Mouse (Mus musculus) kidney, embryonic 14.5 days (tissue): Measurements from ENCODE around the gene Npas3. TPM values are rescaled to one million over a fixed set of nuclear protein-coding genes. Genes with fewer than 3 reads are reported as not detected.
A peak's percentile ranks its signal among the peaks of the same experiment; 100 is the strongest.

Source experiments
- ATAC-seq: fragments of 200-750 bp; cut with Nextera tagmentation; 2 replicates; pipeline ENCODE4 v1.8.0; 2017; ENCODE audit warnings: moderate number of reproducible peaks, mild to moderate bottlenecking, moderate TSS enrichment, moderate library complexity; ENCODE audit not compliant: low FRiP score, low TSS enrichment
- H3K27ac ChIP-seq: fragments of 300-500 bp; sonication (generic); 2 replicates; pipeline ENCODE4 v1.5.1; 2014; ENCODE audit warnings: low read depth, mild to moderate bottlenecking, low read length, moderate library complexity, mixed read lengths
- H3K27me3 ChIP-seq: fragments of 300-500 bp; sonication (generic); 2 replicates; pipeline ENCODE4 v1.6.1; 2014; ENCODE audit warnings: mild to moderate bottlenecking, low read length; ENCODE audit not compliant: control insufficient read depth, insufficient read depth
- H3K36me3 ChIP-seq: fragments of 300-500 bp; sonication (generic); 2 replicates; pipeline ENCODE4 v1.6.1; 2014; ENCODE audit warnings: low read length, mixed read lengths; ENCODE audit not compliant: control insufficient read depth, insufficient read depth
- H3K4me1 ChIP-seq: fragments of 300-500 bp; sonication (generic); 2 replicates; pipeline ENCODE4 v1.6.1; 2014; ENCODE audit warnings: low read length, mixed read lengths; ENCODE audit not compliant: control insufficient read depth, insufficient read depth
- H3K4me2 ChIP-seq: fragments of 300-500 bp; sonication (generic); replicated peaks from 2 replicates; pipeline ENCODE4 v1.6.1; 2014; ENCODE audit warnings: low read depth, mild to moderate bottlenecking, low read length
- H3K4me3 ChIP-seq: fragments of 300-500 bp; sonication (generic); 2 replicates; pipeline ENCODE4 v1.5.1; 2014; ENCODE audit warnings: mild to moderate bottlenecking, low read length
- H3K9ac ChIP-seq: fragments of 300-500 bp; sonication (generic); 2 replicates; pipeline ENCODE4 v1.6.1; 2014; ENCODE audit warnings: low read depth, mild to moderate bottlenecking, low read length, moderate library complexity
- H3K9me3 ChIP-seq: fragments of 300-500 bp; sonication (generic); 2 replicates; pipeline ENCODE4 v1.6.1; 2016; ENCODE audit warnings: low read length; ENCODE audit not compliant: control insufficient read depth
- WGBS: fragments of 180-500 bp; shearing (Covaris S2); extraction: QIAGEN DNeasy Blood & Tissue Kit; methylation state at CpG from one replicate; pipeline ENCODE4 v1.1.7; 2014; 5-methylcytosine and 5-hydroxymethylcytosine counted together
- polyA plus RNA-seq: library from polyadenylated mRNA; unstranded; fragments of >200 nt; fragmentation: Nextera tagmentation; extraction: Ambion mirVana; gene quantifications from 2 replicates; pipeline ENCODE4 v1.2.1, GENCODE M21; 2014

The Npas3 gene
- polyA plus RNA-seq, 1 experiment from 2014 or later, result 3.2 TPM

DNA sequence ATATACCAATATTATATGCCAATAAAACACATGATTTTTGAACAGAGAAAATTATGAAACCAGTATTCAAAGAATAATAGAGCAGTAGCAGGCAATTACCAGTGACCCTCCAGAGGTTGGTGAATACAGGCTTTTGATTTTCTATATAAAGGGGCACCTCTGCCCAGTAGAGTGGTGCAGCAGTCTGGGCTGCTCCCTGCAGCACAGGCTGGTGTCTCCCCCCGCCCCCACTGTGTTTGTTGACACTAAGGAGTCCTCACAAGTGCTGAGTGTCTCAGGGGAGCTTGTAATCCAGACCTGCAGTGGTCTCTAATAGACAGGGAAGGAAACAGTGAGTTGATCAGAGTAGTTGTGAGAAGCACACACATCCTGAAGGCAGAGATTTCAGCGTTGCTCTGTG lies 68.2 kb downstream of the Npas3 start:
- WGBS, result 42% methylated on average over 2 of the region's 2 CpGs
- Histone ChIP-seq H3K9me3 (no peaks in the 10 kb centered on the region), H3K4me3 (no peak overlapping the region), H3K4me2 (no peak overlapping the region), H3K9ac (no peak overlapping the region), H3K27me3 (no peaks in the 10 kb centered on the region), H3K36me3 (no peaks in the 10 kb centered on the region), H3K4me1 (no peaks in the 10 kb centered on the region), H3K27ac (no peak overlapping the region)
- ATAC-seq, result no peak

DNA sequence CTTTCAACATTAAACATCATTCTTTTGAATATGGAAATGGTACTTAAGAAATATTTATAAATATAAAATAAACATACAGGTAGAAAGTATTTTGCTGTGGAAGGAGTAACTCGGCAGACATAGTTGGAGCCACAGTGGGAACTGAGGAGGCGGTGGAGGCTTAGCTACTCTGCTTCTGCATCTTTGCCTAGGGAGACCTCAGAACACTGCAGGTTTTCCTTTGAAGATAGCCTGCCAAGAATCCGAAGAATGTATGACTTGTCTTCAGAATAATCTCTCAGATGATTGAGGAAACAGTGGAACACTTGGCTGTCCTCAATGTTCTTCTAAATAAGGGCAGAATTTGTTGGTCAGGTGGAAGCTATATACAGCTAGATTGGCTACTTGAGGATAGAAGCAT lies 69.3 kb downstream of the Npas3 start:
- 77% methylated on average over 3 of the region's 3 CpGs for WGBS
- no peaks in the 10 kb centered on the region for H3K36me3 ChIP-seq
- H3K9ac ChIP-seq, result no peak overlapping the region
- no peak overlapping the region for H3K4me3 ChIP-seq
- no peak for ATAC-seq
- H3K4me2 ChIP-seq, result no peak overlapping the region
- H3K27ac ChIP-seq, result no peak overlapping the region
- no peaks in the 10 kb centered on the region for H3K9me3 ChIP-seq
- no peaks in the 10 kb centered on the region for H3K4me1 ChIP-seq
- H3K27me3 ChIP-seq, result no peaks in the 10 kb centered on the region

DNA sequence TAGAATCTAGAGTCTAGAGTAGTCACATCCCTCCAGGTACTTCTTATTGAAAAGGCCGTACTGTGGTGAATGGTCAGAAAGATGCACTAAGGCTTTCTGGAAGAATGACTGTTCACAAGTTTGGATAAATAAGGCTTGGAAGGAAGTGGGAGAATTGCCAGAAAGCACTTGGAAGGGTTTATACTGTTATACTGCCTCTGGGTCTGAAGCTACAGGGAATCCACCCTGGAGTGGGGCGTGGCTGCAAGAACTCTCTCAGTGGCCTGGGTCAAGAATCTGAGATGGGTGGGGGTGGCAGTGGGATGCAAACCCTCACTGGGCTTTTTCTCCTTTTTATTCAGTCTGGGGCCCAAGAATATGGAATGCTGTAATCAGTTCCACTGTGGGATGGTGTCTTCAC lies 72.0 kb downstream of the Npas3 start:
- Histone ChIP-seq H3K27ac (no peak overlapping the region), H3K27me3 (no peaks in the 10 kb centered on the region), H3K9me3 (no peaks in the 10 kb centered on the region), H3K36me3 (no peaks in the 10 kb centered on the region), H3K4me1 (no peaks in the 10 kb centered on the region), H3K4me3 (no peak overlapping the region), H3K4me2 (no peak overlapping the region), H3K9ac (no peak overlapping the region)
- WGBS, result 75% methylated on average over 2 of the region's 2 CpGs
- ATAC-seq, result no peak

DNA sequence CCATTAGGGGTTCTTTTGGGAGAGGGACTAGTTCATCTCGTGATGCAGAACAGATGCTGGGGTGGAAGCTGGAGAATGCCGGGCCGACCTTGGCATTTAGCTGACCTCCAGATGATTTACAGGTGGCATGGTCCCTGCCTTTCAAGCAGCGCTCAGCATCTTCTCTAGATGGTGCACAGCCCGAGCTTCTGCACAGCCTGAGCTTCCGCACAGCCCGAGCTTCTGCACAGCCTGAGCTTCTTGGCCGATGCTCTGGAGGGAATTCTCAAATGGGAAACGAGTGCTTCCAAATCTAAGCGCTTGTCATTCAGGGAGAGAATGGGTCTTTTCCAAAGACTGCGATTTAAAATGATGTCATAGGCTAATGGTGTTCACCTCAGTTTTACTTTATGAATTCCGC lies 72.5 kb downstream of the Npas3 start:
- no peak overlapping the region for H3K4me2 ChIP-seq
- no peak overlapping the region for H3K4me3 ChIP-seq
- no peak for ATAC-seq
- H3K27me3 ChIP-seq, result no peaks in the 10 kb centered on the region
- H3K9me3 ChIP-seq, result no peaks in the 10 kb centered on the region
- no peak overlapping the region for H3K9ac ChIP-seq
- no peak overlapping the region for H3K27ac ChIP-seq
- H3K36me3 ChIP-seq, result no peaks in the 10 kb centered on the region
- no peaks in the 10 kb centered on the region for H3K4me1 ChIP-seq
- 61% methylated on average over 12 of the region's 12 CpGs for WGBS

DNA sequence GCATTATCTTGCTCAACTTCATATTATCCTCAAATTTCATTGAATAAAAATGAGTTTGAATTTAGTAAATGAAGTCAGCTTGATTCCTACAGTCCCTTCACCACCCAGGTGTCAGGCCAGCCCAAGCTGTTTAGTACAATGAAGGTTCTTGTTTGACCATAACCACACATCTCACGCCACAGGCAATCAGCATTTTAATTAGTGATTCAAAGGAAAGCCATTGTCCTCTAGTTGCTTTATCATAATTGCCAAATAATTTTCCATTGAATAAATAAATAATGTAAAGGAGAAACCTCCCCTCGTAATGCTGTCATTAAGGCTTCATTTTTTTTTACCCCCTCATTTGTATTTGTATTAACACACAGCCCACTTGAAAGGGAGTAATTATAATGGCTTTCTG lies 73.5 kb downstream of the Npas3 start:
- no peaks in the 10 kb centered on the region for H3K4me1 ChIP-seq
- no peak overlapping the region for H3K9ac ChIP-seq
- H3K4me3 ChIP-seq, result no peak overlapping the region
- no peak overlapping the region for H3K27ac ChIP-seq
- H3K4me2 ChIP-seq, result no peak overlapping the region
- H3K27me3 ChIP-seq, result no peaks in the 10 kb centered on the region
- no peak for ATAC-seq
- no peaks in the 10 kb centered on the region for H3K9me3 ChIP-seq
- WGBS, result 75% methylated on average over 2 of the region's 2 CpGs
- H3K36me3 ChIP-seq, result no peaks in the 10 kb centered on the region

DNA sequence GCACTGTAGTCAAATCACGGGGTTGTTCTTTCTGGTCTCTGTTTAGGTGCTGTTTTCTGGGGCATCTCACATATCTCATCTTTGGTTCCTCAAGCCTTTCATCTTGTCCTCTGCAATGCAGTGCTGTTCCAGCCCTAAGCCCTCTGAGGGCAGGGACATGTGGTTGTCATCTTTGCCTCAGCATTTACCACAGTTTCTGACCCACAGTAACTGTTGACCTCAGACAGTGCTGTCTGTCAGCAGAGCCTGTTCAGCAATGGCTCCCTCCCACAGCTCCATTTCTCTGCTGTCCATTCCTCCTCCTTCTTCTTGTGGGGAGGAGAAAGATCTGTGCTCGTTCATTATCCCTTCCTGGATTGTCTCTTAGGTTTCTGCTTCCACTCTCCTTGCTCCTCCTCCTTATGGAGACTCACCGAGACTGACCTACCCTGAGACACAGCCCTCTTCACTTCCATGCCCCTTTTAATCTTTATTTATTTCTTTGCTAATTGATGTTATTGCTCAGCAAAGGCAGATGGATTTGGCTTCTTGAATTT lies 79.2 kb downstream of the Npas3 start:
- no peaks in the 10 kb centered on the region for H3K27me3 ChIP-seq
- H3K4me3 ChIP-seq, result no peak overlapping the region
- 14% methylated on average over 3 of the region's 3 CpGs for WGBS
- H3K36me3 ChIP-seq, result no peaks in the 10 kb centered on the region
- H3K4me1 ChIP-seq, result peaks cover 13% of the 10 kb centered on the region
- peak; percentile 84 for ATAC-seq
- no peak overlapping the region; the same call in 1 of the 2 replicates for H3K27ac ChIP-seq
- H3K9me3 ChIP-seq, result no peaks in the 10 kb centered on the region
- H3K4me2 ChIP-seq, result no peak overlapping the region; the same call in 1 of the 2 replicates
- no peak overlapping the region for H3K9ac ChIP-seq

DNA sequence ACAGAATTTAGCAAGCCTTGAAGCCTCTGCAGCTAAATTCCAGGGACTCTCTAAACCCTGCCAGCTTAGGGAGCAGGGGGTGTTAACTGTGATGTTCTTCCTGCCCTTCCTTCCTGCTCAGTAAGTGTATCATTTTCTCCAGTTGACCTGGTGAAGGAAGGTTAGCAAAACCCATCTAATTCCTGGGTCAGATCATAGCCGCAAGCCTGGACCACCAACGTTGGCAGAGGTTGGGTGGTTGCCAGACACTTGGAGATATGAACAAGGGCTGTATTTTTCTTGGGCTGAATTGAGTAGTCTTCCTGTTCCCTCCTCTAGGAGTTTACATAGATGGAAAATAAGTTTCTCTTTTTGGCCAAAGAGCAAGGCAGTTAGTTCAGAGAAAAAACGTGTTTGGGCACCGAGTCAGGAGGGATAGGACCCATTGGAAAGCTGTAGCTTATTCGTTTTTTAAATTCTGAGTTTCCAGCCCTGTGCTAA lies 79.8 kb downstream of the Npas3 start:
- Histone ChIP-seq H3K4me2 (no peak overlapping the region), H3K36me3 (no peaks in the 10 kb centered on the region), H3K9me3 (no peaks in the 10 kb centered on the region), H3K4me3 (no peak overlapping the region), H3K27ac (no peak overlapping the region; the same call in 1 of the 2 replicates), H3K27me3 (no peaks in the 10 kb centered on the region), H3K9ac (no peak overlapping the region), H3K4me1 (peaks cover 13% of the 10 kb centered on the region)
- 9% methylated on average over 5 of the region's 5 CpGs for WGBS
- ATAC-seq, result peak; percentile 78

DNA sequence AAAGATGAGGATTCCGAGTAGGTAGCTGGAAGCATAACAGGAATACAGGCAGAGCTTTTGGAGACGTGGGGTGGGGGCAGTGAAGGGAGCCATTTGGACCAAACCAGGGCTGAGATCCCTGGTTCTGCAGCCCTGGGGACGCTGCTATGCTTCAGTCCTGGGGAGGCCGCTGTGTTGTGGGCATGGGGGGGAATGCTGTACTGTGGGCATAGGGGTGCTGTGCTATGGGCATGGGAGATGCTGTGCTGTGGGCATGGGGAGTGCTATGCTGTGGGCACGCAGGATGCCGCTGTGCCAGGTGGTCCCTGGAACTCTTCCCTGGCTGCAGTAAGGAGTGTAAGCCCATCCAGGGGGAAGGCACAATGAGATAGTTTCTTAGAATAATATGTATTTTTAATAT lies 81.7 kb downstream of the Npas3 start:
- H3K4me2 ChIP-seq, result no peak overlapping the region
- H3K9ac ChIP-seq, result no peak overlapping the region
- no peaks in the 10 kb centered on the region for H3K9me3 ChIP-seq
- peaks cover 13% of the 10 kb centered on the region for H3K4me1 ChIP-seq
- H3K27me3 ChIP-seq, result no peaks in the 10 kb centered on the region
- H3K27ac ChIP-seq, result no peak overlapping the region
- no peak for ATAC-seq
- H3K36me3 ChIP-seq, result no peaks in the 10 kb centered on the region
- WGBS, result 92% methylated on average over 6 of the region's 6 CpGs
- no peak overlapping the region for H3K4me3 ChIP-seq

DNA sequence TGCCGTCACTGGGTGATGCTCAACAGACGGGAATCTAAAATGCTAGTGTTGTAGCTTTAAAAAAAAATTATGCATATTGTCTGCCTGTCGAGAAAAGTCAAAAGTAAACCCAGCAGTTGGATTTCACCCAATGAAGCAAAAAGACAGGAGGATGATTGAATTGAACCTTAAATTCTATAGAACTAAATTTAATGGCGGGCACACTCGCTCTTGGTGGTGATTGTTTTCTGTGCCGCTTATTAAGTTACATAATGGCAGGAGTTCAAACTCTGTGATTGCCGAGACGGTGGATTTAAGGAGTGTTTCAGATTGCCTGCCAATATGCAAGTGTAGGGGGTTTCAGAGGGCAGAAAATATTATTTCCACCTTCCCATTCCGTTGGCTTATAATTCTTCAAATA lies 82.9 kb downstream of the Npas3 start:
- 68% methylated on average over 9 of the region's 9 CpGs for WGBS
- no peaks in the 10 kb centered on the region for H3K36me3 ChIP-seq

More for the DNA sequence above, 82.9 kb downstream of the Npas3 start:
- ATAC-seq, result no peak
- Histone ChIP-seq H3K4me1 (peaks cover 13% of the 10 kb centered on the region), H3K9me3 (no peaks in the 10 kb centered on the region), H3K27ac (no peak overlapping the region), H3K9ac (no peak overlapping the region), H3K4me3 (no peak overlapping the region), H3K4me2 (no peak overlapping the region), H3K27me3 (no peaks in the 10 kb centered on the region)
